Mouse (Mus musculus) ES-Bruce4 (cell line): ENCODE measurements around the gene Slc16a8.

Source experiments
- CTCF ChIP-seq: IDR thresholded peaks from one replicate; pipeline ENCODE4 v1.8.1; 2011; ENCODE audit warnings: low read depth, low read length
- EP300 ChIP-seq: IDR thresholded peaks from 2 replicates; pipeline ENCODE4 v1.6.1; 2011; ENCODE audit warnings: low read depth, low read length; ENCODE audit not compliant: insufficient read depth
- POLR2A ChIP-seq: IDR thresholded peaks from one replicate; pipeline ENCODE4 v1.8.1; 2011; ENCODE audit warnings: low read length; ENCODE audit not compliant: insufficient read depth

DNA sequence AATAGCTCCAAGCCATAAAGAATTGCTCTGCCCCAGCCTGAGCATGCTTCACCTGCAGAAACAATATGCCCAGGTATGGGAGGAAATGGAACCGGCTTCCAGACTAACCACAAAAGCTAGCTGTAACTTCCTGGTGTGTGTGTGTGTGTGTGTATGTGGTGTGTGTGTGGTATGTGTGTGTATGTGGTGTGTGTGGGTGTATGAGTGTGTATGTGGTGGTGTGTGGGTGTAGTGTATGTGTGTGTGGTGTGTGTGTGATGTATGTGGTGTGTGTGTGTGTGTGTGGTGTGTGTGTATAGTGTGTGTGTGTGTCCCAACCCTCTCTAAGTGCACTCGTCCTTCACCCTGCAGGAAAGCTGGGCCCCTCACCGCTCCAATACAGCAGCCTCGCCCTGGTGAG lies 10.8 kb upstream of the Slc16a8 start:
- TF ChIP-seq POLR2A (no peak), EP300 (no peak), CTCF (no peak)
